Mouse (Mus musculus): ENCODE measurements at regions not wholly inside any gene's neighbourhood (a gene's known extent, or its start where the extent isn't known, plus 50 kb on each side); places are given as distances from the start of the nearest gene placed in this dataset.

DNA sequence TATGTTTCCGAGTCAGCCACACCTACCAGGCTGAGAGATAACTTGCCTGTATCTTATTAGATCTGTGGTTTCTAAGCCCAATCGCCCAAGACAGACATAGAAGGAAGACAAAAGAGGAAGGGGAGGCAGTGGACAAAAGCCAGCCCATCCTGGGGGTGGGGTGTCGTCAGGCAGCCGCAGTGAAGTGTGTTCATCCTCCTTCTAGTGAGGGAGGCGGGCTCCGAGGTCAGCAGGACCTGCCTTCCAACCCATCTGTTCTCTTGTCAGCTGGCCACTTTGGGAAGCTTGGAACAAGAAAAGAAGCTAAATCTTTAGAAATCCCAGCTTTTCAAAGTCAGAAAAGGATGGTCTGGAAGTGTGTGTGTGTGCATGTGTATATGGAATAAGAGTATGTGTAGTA is 228.7 kb upstream of the Kazn start:
- DNase-seq (ENCODE audit: low read depth), result no peak

DNA sequence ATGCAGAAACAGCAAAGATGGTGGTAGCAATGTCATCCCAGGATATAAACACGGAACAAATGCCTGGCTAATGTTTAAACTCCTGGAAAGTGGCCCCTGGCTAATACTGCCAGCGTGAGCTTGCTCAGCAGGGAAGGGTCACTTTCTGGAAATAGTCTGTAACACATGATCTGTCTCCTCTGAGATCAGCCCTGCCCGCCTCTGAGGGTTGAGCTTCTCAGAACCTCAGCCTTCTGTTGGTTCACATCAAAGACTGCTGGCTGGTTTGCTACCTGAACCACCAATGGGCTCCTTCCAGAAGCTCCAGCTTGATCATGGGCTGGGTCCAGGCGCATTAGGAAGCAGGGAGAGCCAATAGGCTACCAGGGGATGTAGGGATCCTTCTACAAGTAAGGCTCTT is 226.0 kb upstream of the Kazn start:
- DNase-seq (ENCODE audit: low read depth), result no peak

DNA sequence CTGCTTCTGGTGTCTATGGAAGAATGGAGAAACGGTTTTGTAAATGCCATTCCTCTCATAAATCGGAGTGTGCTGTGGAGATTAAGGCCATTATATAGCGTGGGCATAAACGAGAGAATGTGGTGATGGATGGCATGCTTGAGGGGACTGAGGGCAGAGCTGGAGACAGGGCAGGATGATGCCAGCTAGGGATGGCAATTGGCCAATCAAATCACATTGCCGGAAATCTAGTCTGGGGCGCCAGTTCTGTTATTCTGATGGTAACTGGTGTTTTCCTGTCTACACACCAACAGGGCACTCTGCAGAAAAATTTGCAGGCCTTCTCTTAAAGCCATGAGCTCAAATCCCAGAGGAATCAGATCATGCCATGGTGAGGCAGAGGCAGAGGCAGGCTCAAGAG is 224.9 kb upstream of the Kazn start:
- no peak for DNase-seq (ENCODE audit: low read depth)

DNA sequence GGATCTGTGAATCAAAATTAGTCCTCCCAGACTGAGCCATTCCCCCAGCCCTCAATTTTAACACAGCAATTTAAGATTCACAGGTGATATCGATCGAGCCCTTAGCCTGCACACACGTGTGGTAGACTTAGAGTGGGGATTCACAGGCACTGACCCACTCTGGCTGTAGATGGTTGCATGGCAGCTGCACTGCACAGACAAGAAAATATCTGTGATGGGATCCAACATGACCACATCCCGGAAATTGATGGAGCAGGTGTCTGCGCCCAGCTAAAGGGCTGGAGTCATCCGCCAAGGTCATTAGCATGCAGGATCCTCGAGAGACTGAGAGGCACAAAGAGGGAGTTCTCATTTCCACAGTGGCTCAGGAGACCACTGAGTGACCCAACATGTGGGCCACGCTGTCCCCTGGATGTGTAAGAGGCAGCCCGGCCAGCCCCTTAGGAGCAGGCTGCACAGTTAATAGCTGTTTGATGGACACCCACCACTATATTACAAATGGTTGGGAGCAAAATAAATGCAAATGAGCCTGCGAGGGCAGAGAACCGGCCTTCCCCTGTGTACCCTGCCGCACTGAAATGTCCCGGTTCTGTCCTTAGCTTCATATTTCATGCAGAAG is 221.4 kb upstream of the Kazn start:
- DNase-seq (ENCODE audit: low read depth), result no peak

DNA sequence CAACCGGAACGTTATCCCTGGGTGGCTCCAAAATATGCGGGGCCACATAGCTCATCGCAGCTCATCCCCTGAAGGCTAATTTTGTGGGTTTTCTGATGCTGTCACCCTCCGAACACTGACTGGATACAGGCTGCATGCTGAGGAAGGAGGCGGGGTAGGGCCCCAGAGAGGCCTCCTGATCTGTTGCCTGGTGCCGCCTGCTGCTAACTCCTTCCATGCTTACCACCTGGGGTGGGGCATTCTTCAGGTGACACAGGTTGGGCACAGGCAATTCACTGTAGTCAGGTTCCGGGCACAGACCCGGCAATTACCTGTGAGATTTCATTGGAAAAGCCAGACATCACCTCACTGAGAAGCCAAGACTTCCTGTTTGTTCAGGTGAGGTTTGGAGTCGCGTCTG is 213.4 kb upstream of the Kazn start:
- DNase-seq (ENCODE audit: low read depth), result no peak

DNA sequence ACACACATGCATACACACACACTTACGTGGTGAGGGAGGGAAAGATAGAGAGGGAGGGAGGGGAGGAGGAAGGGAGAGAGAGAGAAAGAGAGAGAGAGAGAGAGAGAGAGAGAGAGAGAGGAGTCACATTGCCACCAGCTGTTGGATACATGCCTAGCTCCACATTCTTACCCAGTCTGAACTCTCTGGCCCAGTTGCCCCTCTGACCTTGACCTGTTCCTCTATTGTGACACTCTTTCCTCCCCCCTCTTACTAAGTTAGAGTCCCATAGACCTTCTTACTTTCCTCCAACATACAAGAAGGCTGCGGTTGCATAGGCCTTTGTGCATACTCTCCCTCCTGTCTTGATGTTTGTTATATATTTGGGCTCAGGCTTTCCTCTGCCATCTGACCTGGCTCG is 211.7 kb upstream of the Kazn start:
- no peak for DNase-seq (ENCODE audit: low read depth)

DNA sequence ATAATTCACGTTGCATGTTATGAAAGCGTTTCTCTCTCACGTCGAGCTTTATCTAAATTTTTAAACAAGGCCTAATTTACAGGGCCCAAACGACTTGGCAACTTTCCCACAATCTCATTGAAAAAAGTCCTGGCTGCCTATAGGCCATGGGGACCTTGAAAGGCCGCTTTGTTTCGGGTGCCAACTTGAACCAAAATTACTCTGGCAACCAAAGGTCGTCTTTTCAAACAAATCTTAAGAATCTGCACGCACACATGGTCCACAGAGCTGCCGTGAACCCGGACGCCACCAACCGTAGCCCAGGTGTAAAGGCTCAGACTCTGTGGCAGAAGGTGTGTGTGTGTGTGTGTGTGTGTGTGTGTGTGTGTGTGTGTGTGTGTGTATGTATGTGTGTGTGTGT is 210.5 kb upstream of the Kazn start:
- DNase-seq (ENCODE audit: low read depth), result no peak

DNA sequence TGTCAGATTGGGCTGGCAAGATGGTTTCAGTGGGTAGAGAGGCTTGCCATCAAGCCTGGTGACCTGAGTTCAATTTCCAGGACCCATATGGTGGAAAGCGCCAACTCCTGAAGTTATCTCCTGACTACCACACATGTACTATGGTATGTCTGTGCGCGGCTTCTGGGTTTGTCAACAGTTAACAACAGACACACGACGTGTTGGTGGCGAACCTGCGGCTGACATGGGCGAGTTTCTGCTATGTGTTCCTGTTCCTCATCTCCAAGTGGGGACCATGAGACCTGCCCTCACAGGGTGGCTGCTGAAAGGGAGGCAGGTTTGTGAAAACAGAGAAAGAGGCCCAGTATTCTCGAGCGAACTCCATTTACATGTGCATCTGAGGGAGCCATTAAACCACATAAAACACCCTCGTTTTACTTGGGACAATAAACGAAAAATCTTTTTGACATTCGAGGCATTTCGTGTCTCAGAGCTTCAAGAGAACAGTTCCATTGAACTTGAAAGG is 210.0 kb upstream of the Kazn start:
- no peak for DNase-seq (ENCODE audit: low read depth)

DNA sequence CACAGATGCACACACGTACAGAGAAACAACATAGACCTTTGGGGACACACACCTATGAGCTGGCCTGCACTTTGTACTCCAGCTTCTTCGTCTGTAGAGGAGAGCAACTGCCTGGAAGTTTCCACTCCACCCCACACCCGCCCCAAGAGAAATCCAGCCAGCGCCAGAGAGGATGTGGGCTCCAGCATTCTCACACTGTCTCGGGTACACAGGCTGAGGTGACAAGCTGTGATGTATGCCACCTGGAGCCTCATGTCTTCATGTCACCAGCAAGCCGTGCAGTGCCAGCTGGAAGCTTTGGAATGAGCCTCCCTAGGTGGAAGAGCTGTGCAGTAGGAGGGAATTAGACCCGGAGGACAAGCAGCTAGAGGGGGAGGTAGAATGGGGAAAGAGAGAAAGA is 208.3 kb upstream of the Kazn start:
- no peak for DNase-seq (ENCODE audit: low read depth)

DNA sequence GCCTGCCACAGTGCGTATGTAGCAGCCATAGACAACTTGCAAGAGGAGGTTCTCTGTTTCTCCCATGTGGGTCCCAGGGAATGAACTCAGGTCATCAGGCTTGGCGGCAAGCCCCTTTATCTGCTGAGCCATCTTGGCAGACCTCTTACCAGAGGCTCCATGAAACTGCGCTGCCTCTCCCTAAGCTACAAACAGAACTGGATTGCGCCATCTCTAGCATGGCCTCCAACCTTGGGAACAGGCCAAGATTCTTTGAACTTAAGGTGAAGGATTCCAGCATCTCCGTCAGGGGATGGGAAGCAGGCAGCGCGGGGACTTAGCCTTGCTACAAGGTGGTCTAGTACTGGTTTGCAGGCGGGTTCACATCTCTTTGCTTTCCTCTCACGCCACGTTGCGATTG is 201.8 kb upstream of the Kazn start:
- DNase-seq (ENCODE audit: low read depth), result no peak

DNA sequence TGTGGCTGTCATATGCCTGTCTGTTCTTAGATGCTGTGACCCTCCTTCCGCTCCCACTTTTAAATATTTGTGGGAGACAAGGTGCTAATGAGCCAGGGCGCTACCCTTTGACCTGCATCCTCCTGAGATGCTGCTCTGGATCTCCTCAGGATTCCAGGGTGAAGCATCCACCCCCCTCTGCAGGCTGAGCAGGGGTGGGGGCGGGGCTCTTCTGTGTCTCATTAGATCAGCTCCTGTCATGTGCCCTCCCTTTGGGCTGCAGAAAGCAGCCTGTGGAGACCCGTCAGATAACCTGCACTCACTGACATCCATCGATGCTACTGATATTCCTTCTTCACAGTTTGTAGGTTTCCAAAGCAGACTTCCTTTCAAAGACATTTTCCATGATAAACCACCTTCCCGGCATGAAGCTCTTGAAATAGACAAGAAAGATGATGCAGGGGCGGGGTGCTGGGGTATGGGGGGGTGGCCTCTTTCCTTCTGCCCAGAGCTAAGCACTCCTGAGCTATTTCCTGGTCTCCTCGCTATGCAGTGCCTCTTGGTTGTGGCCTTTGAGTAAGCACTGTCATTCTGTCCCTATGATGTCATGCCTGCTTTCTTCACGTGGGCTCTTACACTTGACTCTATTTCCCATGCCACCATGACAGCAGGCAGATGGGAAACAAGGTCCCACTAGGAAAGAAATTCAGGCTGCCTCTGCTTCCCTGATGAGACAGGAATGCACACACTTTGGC is 200.4 kb upstream of the Kazn start:
- no peak for DNase-seq (ENCODE audit: low read depth)

DNA sequence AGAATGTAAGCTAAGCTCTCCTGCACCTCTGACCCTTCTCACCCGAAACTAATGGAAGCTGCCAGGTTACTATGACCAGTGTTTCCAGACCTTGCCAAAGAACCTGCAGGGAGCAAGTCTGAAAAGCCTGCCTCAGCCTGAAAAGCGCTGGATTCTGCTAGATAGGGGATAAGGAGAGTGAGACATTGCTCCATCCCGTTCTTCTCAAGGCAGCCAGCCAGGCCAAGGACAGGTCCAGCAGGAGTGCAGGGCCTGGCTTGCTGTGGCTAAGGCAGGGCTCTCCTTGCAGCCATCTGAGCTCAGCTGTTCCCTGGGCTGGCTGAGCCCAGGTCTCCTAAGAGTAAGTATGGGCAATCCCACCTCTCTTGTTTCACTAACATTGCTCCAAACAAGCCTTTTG is 185.4 kb upstream of the Kazn start:
- no peak for DNase-seq (ENCODE audit: low read depth)

DNA sequence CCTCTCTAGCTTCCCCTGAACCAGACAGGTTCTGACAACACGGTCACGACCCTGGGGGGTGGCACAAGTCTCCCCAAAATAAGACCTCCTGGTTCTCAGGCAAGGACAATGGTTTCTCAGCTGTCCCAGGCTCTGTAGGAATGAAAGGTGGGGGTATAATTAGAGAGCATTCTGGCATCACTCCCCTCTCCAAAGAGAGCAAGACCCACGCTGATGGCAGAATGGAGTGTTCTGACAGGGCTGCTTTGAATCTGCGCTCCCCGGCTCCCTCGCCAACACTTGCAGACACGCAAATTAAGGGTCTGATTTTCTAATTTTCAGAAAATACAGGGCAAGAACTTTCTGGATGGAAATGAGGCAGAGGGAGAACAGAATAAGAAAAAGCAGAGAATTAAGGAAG is 181.2 kb upstream of the Kazn start:
- DNase-seq (ENCODE audit: low read depth), result no peak

DNA sequence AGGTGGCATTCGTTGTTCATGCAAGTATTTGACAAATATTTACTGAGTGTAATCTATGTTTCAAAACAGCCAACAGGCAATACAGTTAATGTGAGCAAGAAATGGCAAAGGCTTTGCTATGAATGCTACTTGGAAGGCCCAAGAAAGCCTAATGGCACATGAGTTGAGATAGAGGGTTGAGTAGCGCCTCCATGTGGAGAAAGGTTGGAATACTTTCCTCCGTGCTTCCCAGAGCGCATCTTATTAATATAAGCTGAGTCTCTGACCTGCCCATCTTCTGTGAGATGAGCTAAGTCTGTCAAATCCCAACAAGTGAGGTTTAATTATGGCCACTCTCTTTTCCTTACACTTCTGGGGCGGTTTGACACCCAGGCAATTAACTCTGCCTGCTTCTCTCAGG is 175.7 kb upstream of the Kazn start:
- DNase-seq (ENCODE audit: low read depth), result no peak

DNA sequence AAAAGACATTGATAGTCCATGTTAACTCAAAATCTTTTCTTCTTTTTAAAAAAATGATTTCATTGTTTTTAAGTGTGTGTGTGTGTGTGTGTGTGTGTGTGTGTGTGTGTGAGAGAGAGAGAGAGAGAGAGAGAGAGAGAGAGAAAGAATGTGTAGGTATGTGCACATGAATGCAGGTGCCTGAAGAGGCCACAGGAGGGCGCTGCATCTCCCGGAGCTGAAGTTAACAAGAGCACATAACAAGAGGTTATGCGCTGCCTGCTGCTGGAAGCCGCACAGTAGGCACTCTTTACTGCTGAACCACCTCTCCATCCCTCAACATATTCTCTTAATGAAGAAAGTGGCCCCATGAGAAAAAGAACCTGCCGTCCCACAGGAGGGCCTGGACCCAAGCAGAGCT is 172.6 kb upstream of the Kazn start:
- DNase-seq (ENCODE audit: low read depth), result no peak

DNA sequence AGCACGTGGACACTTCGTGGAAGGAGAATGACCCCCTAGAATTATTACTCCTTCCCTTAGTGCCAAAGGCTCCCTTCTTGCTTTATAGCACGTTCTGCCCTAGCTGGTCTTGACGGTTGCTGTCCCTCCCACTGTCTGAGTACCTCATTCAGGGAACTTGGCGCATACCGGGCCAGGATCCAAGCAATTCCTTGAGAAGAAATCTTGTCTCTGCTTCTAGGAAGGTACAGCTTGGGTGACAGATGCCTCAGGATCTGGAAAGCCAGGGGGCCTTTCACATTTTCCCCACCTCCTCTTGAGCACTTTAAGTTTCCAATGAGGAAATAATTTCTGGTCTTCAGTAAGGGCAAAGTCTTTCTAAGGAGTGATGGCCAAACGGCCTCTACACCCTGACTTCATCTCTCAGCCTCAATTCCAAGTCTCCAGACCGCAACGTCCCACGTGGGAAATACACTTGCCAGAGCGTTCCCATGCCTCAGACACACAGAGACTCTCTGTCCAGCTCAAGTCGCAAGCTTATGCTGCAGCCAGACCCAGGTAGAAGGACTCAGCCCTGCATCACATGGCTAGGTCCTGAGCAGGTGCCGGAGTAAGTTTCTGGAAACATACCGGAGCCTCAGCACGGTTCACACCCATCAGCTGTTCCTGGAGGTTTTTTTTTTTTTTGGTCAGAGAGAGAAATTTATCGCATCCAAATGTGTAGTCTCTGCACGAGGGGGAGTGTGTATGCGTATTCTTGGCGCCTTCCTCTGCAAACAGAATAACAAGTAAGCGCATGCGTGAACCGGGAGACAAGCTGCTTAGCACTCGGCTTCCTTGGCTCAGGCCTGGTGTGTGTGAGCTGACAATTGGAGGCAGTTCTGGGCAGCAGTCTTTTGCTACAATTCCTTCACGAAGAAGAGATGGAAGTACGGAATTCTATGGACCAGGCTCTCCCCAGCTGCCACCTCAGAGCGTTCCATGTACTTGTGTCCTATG is 171.7 kb upstream of the Kazn start:
- no peak for DNase-seq (ENCODE audit: low read depth)

DNA sequence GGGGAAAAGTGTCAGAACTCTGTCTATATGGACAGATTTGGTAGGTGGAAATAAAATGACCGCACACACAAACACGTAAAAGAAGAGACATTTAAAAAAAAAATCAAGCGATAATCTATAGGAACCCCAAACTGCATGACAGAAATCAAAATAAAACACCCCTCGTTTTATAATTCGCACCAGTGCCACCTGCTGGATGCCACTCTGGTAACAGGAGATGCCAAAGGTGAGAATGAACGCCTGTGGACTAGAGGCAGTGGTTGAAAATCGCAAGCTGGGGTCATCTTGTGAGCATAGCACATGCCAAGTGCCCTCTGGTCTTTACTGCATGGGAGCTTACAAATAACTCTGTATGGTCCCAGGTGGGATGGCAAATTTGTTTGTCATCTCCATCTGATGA is 158.7 kb upstream of the Kazn start:
- no peak for DNase-seq (ENCODE audit: low read depth)

DNA sequence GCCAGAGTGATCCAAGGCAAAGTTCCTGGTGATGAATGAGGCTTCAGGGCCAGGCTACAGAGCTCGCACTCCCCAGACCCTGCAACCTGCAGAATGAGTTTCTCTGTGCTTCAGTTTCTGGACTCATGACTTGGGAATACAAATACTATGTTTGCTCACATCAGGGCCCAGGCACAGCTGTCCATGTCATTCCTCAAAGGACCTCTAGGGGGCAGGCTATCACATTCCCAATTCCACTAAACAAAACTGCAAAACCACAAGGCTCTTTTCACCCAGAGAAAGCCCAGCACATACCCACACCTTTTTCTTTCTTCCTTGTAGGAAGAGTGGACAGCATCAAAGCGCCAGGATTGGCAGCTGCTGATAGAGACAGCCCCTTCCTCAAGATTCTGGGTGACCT is 153.7 kb upstream of the Kazn start:
- DNase-seq (ENCODE audit: low read depth), result no peak

DNA sequence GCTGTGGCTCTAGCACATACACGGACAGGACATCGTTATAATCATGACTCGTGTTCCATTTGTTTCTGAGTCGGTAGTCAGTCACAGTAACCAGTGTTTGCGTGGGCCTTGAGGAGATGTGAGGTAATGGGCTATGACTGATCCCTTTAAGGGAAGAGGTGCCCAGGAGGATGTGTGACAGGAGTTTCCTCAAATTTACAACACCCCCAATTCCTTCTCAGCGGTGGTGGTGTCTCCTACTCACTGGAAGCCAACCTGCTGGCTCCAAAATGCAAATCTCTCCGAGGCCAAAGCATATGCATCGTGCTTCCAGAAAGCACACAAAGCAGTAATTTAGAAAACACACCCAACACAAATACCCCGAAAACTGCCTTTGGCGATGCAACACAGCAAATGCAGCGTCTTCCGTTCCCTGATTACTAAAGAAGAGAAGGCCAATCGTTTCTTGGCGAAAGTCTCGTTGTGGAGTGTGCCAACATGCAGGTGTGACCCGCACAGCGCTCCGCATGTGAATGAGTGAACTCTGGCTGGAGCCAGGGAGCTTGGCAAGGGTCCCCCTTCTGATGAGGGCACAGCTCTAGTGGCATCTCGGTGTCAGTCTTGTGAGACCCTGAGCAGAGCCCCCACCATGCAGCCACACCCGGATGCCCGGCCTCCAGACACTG is 151.5 kb upstream of the Kazn start:
- DNase-seq (ENCODE audit: low read depth), result no peak

DNA sequence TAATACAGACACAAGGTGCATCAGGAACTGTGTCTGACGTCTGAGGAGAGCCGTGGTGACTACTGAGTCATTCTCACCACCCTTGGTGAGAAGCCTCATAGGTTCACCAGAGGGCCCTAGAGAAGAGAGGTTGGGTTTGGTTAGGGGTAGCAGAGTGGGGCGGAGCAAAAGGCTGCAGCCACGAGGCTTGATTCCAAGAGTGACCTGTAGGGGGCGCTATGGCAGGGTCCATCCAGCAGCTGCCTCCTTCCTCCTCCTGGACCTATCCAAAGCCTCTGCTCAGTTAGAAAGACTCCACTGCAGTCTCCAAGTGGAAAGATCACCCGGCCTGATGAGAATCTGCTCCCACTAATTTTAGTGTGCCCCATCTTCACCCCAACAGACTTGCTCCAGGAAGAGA is 149.3 kb upstream of the Kazn start:
- no peak for DNase-seq (ENCODE audit: low read depth)

DNA sequence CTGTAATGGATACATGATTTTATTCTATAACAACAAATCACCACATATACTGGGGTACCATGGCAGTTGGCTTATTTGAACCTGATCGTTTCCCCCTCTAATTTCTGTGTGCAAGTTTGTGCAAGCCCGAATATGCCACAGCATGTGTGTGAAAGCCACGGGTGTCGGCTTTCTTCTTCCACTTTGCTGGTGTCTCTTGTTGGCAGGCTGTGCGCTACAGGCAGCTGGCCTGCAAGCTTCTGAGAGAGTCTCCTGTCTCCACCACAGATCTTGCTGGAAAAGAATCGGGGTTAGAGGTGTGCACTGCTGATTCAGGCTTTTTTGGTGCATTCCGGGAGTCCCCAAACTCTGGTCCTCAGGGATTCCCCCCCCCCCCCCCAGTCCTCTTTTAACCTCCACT is 142.0 kb upstream of the Kazn start:
- DNase-seq (ENCODE audit: low read depth), result no peak

DNA sequence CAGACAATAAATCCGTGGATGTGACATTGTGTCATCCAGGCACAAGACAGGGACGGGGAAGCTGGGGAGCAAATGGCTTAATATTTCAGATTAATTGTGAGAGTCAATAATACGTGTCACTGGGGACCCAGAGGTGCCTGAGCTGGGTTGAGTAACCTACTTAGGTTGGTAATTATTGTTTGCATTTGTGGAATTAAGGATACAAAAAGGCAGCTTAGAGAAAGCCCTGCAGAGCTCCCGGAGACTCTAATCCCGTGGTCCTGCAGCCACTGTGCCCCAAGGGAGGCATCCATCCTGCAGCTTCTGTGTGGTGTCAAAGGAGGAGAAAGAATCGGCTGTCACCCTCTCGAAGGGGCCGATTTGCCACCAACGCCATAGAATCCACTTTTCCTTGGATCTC is 139.3 kb upstream of the Kazn start:
- DNase-seq (ENCODE audit: low read depth), result no peak
